Mouse (Mus musculus) midbrain, embryonic 14.5 days (tissue): ENCODE data around the gene Ryr3. TPM values are rescaled to one million over a fixed set of nuclear protein-coding genes. Genes with fewer than 3 reads are reported as not detected.

ENCODE experiments used
- ATAC-seq: fragments of 200-750 bp; cut with Nextera tagmentation; 2 replicates; pipeline ENCODE4 v1.8.0; 2017; ENCODE audit warnings: moderate number of reproducible peaks, moderate library complexity; ENCODE audit not compliant: low FRiP score, low TSS enrichment
- DNase-seq: peaks from one replicate; pipeline ENCODE4 v3.0.0-alpha.2; 2015
- H3K27ac ChIP-seq: fragments of 300-500 bp; sonication (generic); replicated peaks from 2 replicates; pipeline ENCODE4 v1.5.1; 2014; ENCODE audit warnings: mild to moderate bottlenecking, low read depth, low read length, moderate library complexity
- H3K27me3 ChIP-seq: fragments of 300-500 bp; sonication (generic); 2 replicates; pipeline ENCODE4 v1.6.1; 2014; ENCODE audit warnings: low read length, control low read depth, mixed read lengths; ENCODE audit not compliant: control insufficient read depth, insufficient read depth
- H3K36me3 ChIP-seq: fragments of 300-500 bp; sonication (generic); 2 replicates; pipeline ENCODE4 v1.6.1; 2014; ENCODE audit warnings: low read length, control low read depth; ENCODE audit not compliant: control insufficient read depth, insufficient read depth
- H3K4me1 ChIP-seq: fragments of 300-500 bp; sonication (generic); 2 replicates; pipeline ENCODE4 v1.6.1; 2014; ENCODE audit warnings: mild to moderate bottlenecking, antibody characterized with exemption, low read length, control low read depth; ENCODE audit not compliant: control insufficient read depth, insufficient read depth
- H3K4me2 ChIP-seq: fragments of 300-500 bp; sonication (generic); 2 replicates; pipeline ENCODE4 v1.6.1; 2014; ENCODE audit warnings: mild to moderate bottlenecking, low read length, moderate library complexity
- H3K4me3 ChIP-seq: fragments of 300-500 bp; sonication (generic); replicated peaks from 2 replicates; pipeline ENCODE4 v1.5.1; 2014; ENCODE audit warnings: low read depth, low read length
- H3K9ac ChIP-seq: fragments of 300-500 bp; sonication (generic); replicated peaks from 2 replicates; pipeline ENCODE4 v1.6.1; 2014; ENCODE audit warnings: mild to moderate bottlenecking, low read length, moderate library complexity
- H3K9me3 ChIP-seq: fragments of 300-500 bp; sonication (generic); 2 replicates; pipeline ENCODE4 v1.6.1; 2016; ENCODE audit warnings: low read length, control low read depth, mixed read lengths; ENCODE audit not compliant: control insufficient read depth
- WGBS: fragments of 180-500 bp; shearing (Covaris S2); extraction: QIAGEN DNeasy Blood & Tissue Kit; methylation state at CpG from one replicate; pipeline ENCODE4 v1.1.7; 2014; 5-methylcytosine and 5-hydroxymethylcytosine counted together
- microRNA-seq: library from miRNA; unstranded; fragments of <30 nt; microRNA quantifications from one replicate; pipeline ENCODE4, GENCODE M21; 2016
- polyA plus RNA-seq: library from polyadenylated mRNA; unstranded; fragments of >200 nt; fragmentation: Nextera tagmentation; extraction: Ambion mirVana; gene quantifications from 2 replicates; pipeline ENCODE4 v1.2.1, GENCODE M21; 2014

Gene Ryr3
- polyA plus RNA-seq, 1 experiment from 2014 or later: 4.3 TPM

GRCm38 (mm10) chr2:112593322-112593721 lies 623.6 kb downstream of the Ryr3 start:
- Histone ChIP-seq H3K36me3 (no peaks in the 10 kb centered on the region), H3K4me1 (no peaks in the 10 kb centered on the region), H3K9ac (no peak overlapping the region), H3K27ac (no peak overlapping the region), H3K9me3 (no peaks in the 10 kb centered on the region), H3K27me3 (no peaks in the 10 kb centered on the region), H3K4me3 (no peak overlapping the region), H3K4me2 (no peak overlapping the region)
- WGBS: 71% methylated on average over 2 of the region's 2 CpGs
- DNase-seq (no peak), ATAC-seq (no peak)

GRCm38 (mm10) chr2:112591451-112591871 lies 625.4 kb downstream of the Ryr3 start:
- no peaks in the 10 kb centered on the region for H3K9me3 ChIP-seq
- H3K4me3 ChIP-seq: no peak overlapping the region
- ATAC-seq (no peak), DNase-seq (peak; percentile 53)
- H3K36me3 ChIP-seq: no peaks in the 10 kb centered on the region
- no peak overlapping the region for H3K9ac ChIP-seq
- H3K27ac ChIP-seq: peak overlapping the region; percentile 3; the same call in 1 of the 2 replicates
- WGBS: 17% methylated on average over 6 of the region's 6 CpGs
- no peak overlapping the region for H3K4me2 ChIP-seq
- H3K4me1 ChIP-seq: no peaks in the 10 kb centered on the region
- no peaks in the 10 kb centered on the region for H3K27me3 ChIP-seq

- 73% methylated on average over 7 of the region's 7 CpGs for WGBS
- ATAC-seq: no peak
- DNase-seq: no peak
Observed at GRCm38 (mm10) chr2:112590985-112591384, 625.9 kb downstream of the Ryr3 start.

More at GRCm38 (mm10) chr2:112590985-112591384, 625.9 kb downstream of the Ryr3 start:
- no peaks in the 10 kb centered on the region for H3K36me3 ChIP-seq
- no peak overlapping the region for H3K4me3 ChIP-seq
- H3K27ac ChIP-seq: no peak overlapping the region
- no peaks in the 10 kb centered on the region for H3K4me1 ChIP-seq
- no peak overlapping the region for H3K4me2 ChIP-seq
- H3K27me3 ChIP-seq: no peaks in the 10 kb centered on the region
- no peaks in the 10 kb centered on the region for H3K9me3 ChIP-seq
- H3K9ac ChIP-seq: no peak overlapping the region

Small RNAs within 50 kb of the gene (microRNA-seq; reads per million reads assigned to microRNA genes)
- gene Gm44374: not detected

Other genes with a start within 250 kb of the Ryr3 start
- not detected in 2 replicates for gene Tmco5b, start 68.6 kb upstream of the Ryr3 start, polyA plus RNA-seq
- 0.33 and 0.55 TPM in 2 replicates for gene Fmn1, start 110.6 kb upstream of the Ryr3 start, polyA plus RNA-seq